Mouse (Mus musculus) gastrocnemius, adult 8-10 months (tissue): ENCODE data around the gene Flg2. TPM values are rescaled to one million over a fixed set of nuclear protein-coding genes. Genes with fewer than 3 reads are reported as not detected.

Experiments
- DNase-seq, 2 experiments: peaks; one replicate each; pipeline ENCODE4 v3.0.0; 2022; ENCODE audit warnings: low spot score in 2 of 2
- total RNA-seq, 4 experiments: library from RNA; stranded (reverse); gene quantifications; 2 replicates each; pipeline ENCODE4 v1.2.4; 2022

Gene Flg2
- total RNA-seq = not detected

GRCm38 (mm10) chr3:93196978-93197377 is at the start of gene Flg2:
Flg2 (plus strand) TSS chr3:93197278.
- no peak for DNase-seq

GRCm38 (mm10) chr3:93162502-93162901 is 34.6 kb upstream of the Flg2 start:
- no peak for DNase-seq

DNA sequence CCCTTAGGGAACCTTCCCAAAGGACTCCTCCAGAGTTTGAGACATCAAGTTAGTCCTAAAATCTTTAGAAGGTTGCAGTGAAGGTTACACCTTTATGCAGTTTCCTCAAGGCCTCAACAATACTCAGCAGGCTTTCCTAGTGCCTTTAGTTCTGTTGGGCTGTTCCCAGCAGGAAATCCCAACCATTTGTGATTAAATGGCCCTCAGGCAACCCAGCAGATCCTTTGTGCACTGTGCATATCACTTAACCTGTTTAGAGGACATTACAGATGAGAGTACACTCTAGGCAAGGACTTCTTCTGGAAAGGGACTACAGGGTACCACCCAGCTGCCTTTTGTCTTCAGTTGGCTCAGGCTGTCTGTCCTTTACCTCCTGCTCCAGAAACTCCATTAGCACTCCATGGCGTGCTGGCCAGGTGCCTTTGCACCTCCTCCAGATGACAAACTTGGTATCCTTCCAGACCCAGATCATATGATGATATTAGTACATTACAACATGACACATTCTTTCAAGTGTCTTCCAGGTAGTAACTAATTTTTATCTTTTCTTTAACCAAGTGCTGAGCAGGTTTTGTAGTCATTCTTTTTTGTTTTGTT is 34.0 kb upstream of the Flg2 start:
- DNase-seq = no peak

- DNase-seq = no peak
These were observed 16.2 kb upstream of the Flg2 start for GRCm38 (mm10) chr3:93180856-93181255.

- no peak for DNase-seq
These were observed 4.9 kb downstream of the Flg2 start for GRCm38 (mm10) chr3:93201955-93202354.

DNA sequence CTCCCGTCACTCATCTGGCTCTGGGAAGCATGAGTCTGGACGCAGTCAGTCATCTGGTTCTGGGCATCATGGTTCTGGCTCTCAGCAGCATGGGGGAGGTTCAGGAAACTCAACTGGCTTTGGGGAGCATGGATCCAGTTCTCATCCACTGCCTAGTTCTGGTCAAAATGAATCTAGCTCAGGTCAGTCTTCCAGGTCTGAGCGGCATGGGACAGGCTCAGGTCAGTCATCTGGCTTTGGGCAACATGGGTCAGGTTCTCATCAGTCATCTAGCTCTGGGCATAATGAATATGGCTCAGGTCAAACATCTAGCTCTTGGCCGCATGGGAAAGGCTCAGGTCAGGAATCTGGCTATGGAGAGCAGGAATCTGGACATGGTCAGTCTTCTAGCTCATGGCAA is 5.4 kb downstream of the Flg2 start:
- DNase-seq = no peak

Other genes with a start within 250 kb of the Flg2 start
- gene Lce3d, start 239.9 kb upstream of the Flg2 start, total RNA-seq = not detected
- not detected for gene Lce3e, start 230.2 kb upstream of the Flg2 start, total RNA-seq
- gene Lce3f, start 205.1 kb upstream of the Flg2 start, total RNA-seq = not detected
- not detected for gene Crct1, start 181.6 kb upstream of the Flg2 start, total RNA-seq
- gene Lce1m, start 178.2 kb upstream of the Flg2 start, total RNA-seq = not detected
- not detected for gene Gm4858, start 128.5 kb upstream of the Flg2 start, total RNA-seq
- not detected for gene Crnn, start 52.5 kb upstream of the Flg2 start, total RNA-seq
- gene Flg, start 76.2 kb downstream of the Flg2 start, total RNA-seq = not detected
- gene Hrnr, start 122.5 kb downstream of the Flg2 start, total RNA-seq = not detected
- gene Rptn, start 196.4 kb downstream of the Flg2 start, total RNA-seq = not detected
- gene Tchh, start 245.1 kb downstream of the Flg2 start, total RNA-seq = under 1 TPM in 2 of 4 experiments, not detected in 2; 0.05 TPM